Mouse (Mus musculus) kidney, adult 2 months (tissue): ENCODE data around the gene Gpr83.

Experiments used
- CTCF ChIP-seq: fragments of 200-500 bp; conservative IDR thresholded peaks from 2 replicates; pipeline ENCODE4 v1.5.1; 2011; ENCODE audit warnings: low read depth, mild to moderate bottlenecking, control low read depth, low read length, moderate library complexity, mixed read lengths; ENCODE audit not compliant: insufficient read depth, insufficient read length
- POLR2A ChIP-seq: fragments of 200-500 bp; IDR thresholded peaks from one replicate; pipeline ENCODE4 v1.6.1; 2011; ENCODE audit warnings: low read depth, low read length, control low read depth

DNA sequence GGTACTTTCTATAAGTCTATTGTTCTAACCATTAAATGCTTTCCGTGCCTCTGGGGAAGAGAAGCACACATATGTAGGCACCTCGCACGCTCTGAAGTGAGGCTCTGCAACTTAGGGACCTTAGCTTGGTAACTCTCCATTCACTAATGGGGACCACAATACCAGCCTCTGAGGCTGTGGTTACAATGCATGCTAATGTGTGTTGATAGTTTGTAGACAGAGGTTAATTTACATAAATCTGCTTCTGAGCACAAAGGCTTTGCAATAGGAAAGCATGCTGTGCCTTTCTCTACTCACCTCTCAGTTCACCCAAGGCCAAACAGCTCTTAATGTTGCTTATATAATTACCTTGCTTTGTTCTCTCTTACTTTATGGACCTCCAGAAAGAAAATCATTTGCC is 30.7 kb downstream of the Gpr83 start:
- TF ChIP-seq POLR2A (no peak), CTCF (no peak)
